Mouse (Mus musculus): ENCODE data around the gene Slc29a2. TPM values are rescaled to one million over a fixed set of nuclear protein-coding genes. Genes with fewer than 3 reads are reported as not detected.

The Slc29a2 gene
- polyA plus RNA-seq, 1 experiment = 4.9 TPM

DNA sequence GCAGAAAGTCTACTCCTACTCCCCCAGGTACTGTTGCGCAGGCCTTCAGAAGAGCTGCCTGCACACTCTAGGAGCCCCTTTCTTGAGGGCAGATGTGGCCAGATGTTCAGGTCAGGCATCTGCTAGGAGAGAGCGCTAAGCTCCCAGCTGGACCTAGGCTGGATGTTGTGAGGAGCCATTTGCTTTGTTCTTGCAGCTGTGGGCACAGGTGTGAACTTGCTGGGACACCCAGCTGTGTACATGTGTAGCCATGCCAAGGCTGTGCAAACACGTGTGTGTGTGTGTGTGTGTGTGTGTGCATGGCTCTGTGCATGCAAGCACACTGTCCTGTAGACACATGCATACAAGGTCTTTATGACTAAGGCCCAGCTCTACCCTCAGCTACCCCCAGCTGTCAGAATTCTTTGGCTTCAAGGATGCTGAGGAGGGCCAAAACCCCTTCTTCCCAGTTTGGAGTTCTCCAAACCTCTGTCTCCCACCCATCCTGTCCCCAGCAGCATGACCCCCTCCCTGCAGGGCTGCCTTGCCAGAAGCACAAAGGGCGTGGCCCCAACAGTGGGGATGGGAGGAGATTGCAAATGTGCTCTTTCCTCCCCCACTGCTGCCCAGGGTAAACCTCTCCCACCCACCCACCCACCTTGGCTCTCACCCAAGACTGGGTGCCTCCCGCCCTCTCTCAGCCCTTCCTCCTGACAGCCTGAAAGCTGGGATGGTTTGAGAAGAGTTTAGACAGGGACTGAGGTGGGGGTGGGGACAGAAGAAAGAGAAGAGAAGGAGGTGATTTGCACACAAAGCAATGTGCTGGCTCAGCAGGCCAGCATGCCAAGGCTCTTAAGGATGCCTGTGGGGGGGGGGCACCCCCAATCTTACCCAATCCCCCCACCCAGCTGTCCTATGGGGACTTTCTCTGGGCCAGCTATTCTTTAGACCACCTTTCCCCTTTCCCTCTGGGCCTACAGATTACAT, 37.0 kb downstream of the Slc29a2 start:
- Histone ChIP-seq H3K4me3 (ENCODE audit: control insufficient read depth, low read depth, low read length) (no peak overlapping the region), H3K36me3 (ENCODE audit: control insufficient read depth, insufficient read depth, low read length) (no peaks in the 10 kb centered on the region), H3K27me3 (ENCODE audit: control insufficient read depth, insufficient read depth, low read length) (no peaks in the 10 kb centered on the region), H3K27ac (ENCODE audit: control insufficient read depth, insufficient read depth, low read depth, low read length) (no peak overlapping the region), H3K4me1 (ENCODE audit: control insufficient read depth, insufficient read depth, low read length) (peaks cover 3% of the 10 kb centered on the region; the same call in 1 of the 2 replicates)
- TF ChIP-seq POLR2A (IDR thresholded peaks at IDR 0.05; ENCODE audit: control insufficient read depth, low read depth, low read length) = no peak
- TF ChIP-seq CTCF (IDR thresholded peaks at IDR 0.05; ENCODE audit: control insufficient read depth, insufficient read depth, insufficient replicate concordance, low read depth, low read length) = no peak

DNA sequence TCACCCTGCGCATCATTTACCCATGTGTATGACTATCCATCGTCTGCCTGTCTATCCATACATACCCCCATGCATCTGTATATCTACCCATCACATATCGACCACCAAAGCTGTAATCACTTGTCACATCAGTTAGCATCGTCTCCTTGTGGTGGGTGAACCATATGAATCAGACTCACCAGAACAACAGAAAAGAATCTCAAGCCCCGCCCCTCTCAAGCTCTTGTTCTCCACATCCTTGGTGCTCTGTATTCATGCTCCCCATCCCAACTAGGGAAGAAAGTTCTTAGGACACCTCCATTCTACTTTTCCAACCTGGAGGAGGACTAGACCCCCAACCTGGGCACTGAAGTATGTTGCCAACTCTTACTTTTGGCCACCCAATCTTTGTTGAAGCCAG, 38.4 kb downstream of the Slc29a2 start:
- Histone ChIP-seq H3K36me3 (ENCODE audit: control insufficient read depth, insufficient read depth, low read length) (no peaks in the 10 kb centered on the region), H3K4me3 (ENCODE audit: control insufficient read depth, low read depth, low read length) (no peak overlapping the region), H3K27me3 (ENCODE audit: control insufficient read depth, insufficient read depth, low read length) (no peaks in the 10 kb centered on the region), H3K4me1 (ENCODE audit: control insufficient read depth, insufficient read depth, low read length) (peaks cover 5% of the 10 kb centered on the region; the same call in 1 of the 2 replicates), H3K27ac (ENCODE audit: control insufficient read depth, insufficient read depth, low read depth, low read length) (no peak overlapping the region)
- no peak for TF ChIP-seq POLR2A (IDR thresholded peaks at IDR 0.05; ENCODE audit: control insufficient read depth, low read depth, low read length)
- TF ChIP-seq CTCF (IDR thresholded peaks at IDR 0.05; ENCODE audit: control insufficient read depth, insufficient read depth, insufficient replicate concordance, low read depth, low read length) = no peak

DNA sequence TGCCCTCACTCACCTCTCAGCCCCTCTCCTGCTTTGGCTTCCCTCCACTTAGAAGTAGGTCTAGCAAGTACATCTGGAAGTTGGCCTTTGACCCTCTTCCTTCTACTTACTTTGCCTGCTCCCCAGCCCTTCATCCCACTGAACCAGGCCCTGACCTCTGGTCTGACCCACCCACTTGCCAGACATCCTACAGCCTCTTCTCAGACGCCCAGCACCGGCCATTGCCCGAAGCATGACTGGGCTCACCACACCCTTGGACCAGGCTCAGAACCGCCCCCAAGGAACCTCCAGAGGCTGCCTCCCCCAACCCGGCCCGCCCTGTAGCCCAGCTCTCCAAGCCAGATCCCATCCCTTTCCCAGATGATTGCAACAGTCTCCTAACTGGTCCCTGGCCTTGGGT, 38.8 kb downstream of the Slc29a2 start:
- peaks cover 9% of the 10 kb centered on the region for H3K4me1 ChIP-seq (ENCODE audit: control insufficient read depth, insufficient read depth, low read length)
- no peak overlapping the region for H3K4me3 ChIP-seq (ENCODE audit: control insufficient read depth, low read depth, low read length)
- H3K36me3 ChIP-seq (ENCODE audit: control insufficient read depth, insufficient read depth, low read length) = no peaks in the 10 kb centered on the region
- TF ChIP-seq CTCF (IDR thresholded peaks at IDR 0.05; ENCODE audit: control insufficient read depth, insufficient read depth, insufficient replicate concordance, low read depth, low read length) (no peak), POLR2A (IDR thresholded peaks at IDR 0.05; ENCODE audit: control insufficient read depth, low read depth, low read length) (no peak)
- no peaks in the 10 kb centered on the region for H3K27me3 ChIP-seq (ENCODE audit: control insufficient read depth, insufficient read depth, low read length)
- no peak overlapping the region for H3K27ac ChIP-seq (ENCODE audit: control insufficient read depth, insufficient read depth, low read depth, low read length)

DNA sequence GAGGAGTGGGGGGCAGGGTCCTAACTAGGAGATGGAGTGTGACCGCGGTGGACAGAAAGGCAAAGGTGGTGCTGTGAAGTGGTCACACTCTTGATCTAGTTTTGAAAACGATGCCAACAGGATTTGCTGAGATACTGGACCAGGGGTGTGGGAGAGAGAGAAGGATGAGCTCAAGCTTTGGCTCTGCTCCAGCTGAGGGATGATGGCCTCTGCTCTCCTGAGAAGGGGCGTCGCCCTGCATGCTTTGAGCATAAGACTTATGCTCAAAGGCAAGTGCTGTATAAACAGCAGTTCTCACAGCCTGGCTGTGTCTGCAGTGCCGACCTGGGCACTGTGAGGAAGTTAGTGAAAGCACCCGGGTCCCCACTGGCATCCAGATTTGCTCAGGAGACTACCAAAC, 41.4 kb downstream of the Slc29a2 start:
- no peak overlapping the region for H3K4me3 ChIP-seq (ENCODE audit: control insufficient read depth, low read depth, low read length)
- peaks cover 14% of the 10 kb centered on the region for H3K4me1 ChIP-seq (ENCODE audit: control insufficient read depth, insufficient read depth, low read length)
- no peak for TF ChIP-seq CTCF (IDR thresholded peaks at IDR 0.05; ENCODE audit: control insufficient read depth, insufficient read depth, insufficient replicate concordance, low read depth, low read length)
- TF ChIP-seq POLR2A (IDR thresholded peaks at IDR 0.05; ENCODE audit: control insufficient read depth, low read depth, low read length) = no peak
- H3K27me3 ChIP-seq (ENCODE audit: control insufficient read depth, insufficient read depth, low read length) = no peaks in the 10 kb centered on the region
- H3K27ac ChIP-seq (ENCODE audit: control insufficient read depth, insufficient read depth, low read depth, low read length) = no peak overlapping the region
- H3K36me3 ChIP-seq (ENCODE audit: control insufficient read depth, insufficient read depth, low read length) = no peaks in the 10 kb centered on the region

- H3K4me3 ChIP-seq (ENCODE audit: control insufficient read depth, low read depth, low read length) = no peak overlapping the region; the same call in 1 of the 2 replicates
- TF ChIP-seq POLR2A (IDR thresholded peaks at IDR 0.05; ENCODE audit: control insufficient read depth, low read depth, low read length) (no peak), CTCF (IDR thresholded peaks at IDR 0.05; ENCODE audit: control insufficient read depth, insufficient read depth, insufficient replicate concordance, low read depth, low read length) (no peak)
- H3K36me3 ChIP-seq (ENCODE audit: control insufficient read depth, insufficient read depth, low read length) = no peaks in the 10 kb centered on the region
- no peaks in the 10 kb centered on the region for H3K27me3 ChIP-seq (ENCODE audit: control insufficient read depth, insufficient read depth, low read length)
- peak overlapping the region; percentile 9 for H3K27ac ChIP-seq (ENCODE audit: control insufficient read depth, insufficient read depth, low read depth, low read length)
- peaks cover 26% of the 10 kb centered on the region for H3K4me1 ChIP-seq (ENCODE audit: control insufficient read depth, insufficient read depth, low read length)
Measured at GRCm38 (mm10) chr19:5067040-5067799, 43.6 kb downstream of the Slc29a2 start.

- Histone ChIP-seq H3K27ac (ENCODE audit: control insufficient read depth, insufficient read depth, low read depth, low read length) (peak within 1 kb of the TSS; percentile 9), H3K36me3 (ENCODE audit: control insufficient read depth, insufficient read depth, low read length) (no peaks in the 10 kb centered on the region), H3K4me1 (ENCODE audit: control insufficient read depth, insufficient read depth, low read length) (peaks cover 33% of the 10 kb centered on the region), H3K4me3 (ENCODE audit: control insufficient read depth, low read depth, low read length) (peak within 1 kb of the TSS; percentile 52), H3K27me3 (ENCODE audit: control insufficient read depth, insufficient read depth, low read length) (no peaks in the 10 kb centered on the region)
- TF ChIP-seq CTCF (IDR thresholded peaks at IDR 0.05; ENCODE audit: control insufficient read depth, insufficient read depth, insufficient replicate concordance, low read depth, low read length) = no peak
- no peak for TF ChIP-seq POLR2A (IDR thresholded peaks at IDR 0.05; ENCODE audit: control insufficient read depth, low read depth, low read length)
Measured at GRCm38 (mm10) chr19:5067867-5068569, 44.4 kb downstream of the Slc29a2 start, which contains the start of gene Cd248. TSS of gene Cd248 (plus strand) at chr19:5068078.

Measured in testis, adult 2 months (tissue).